Mouse (Mus musculus) megakaryocyte, embryonic 14.5 days (primary cell): ENCODE data around the gene Twist2.

Experiments
- FLI1 ChIP-seq: IDR thresholded peaks from 2 replicates; pipeline ENCODE4 v1.6.1; 2012; ENCODE audit warnings: low read length, inconsistent platforms, mixed read lengths
- GATA1 ChIP-seq: IDR thresholded peaks from 3 replicates; pipeline ENCODE4 v1.6.1; 2012; ENCODE audit warnings: mixed read lengths, low read length, inconsistent platforms, borderline replicate concordance

- TF ChIP-seq FLI1, result no peak
- no peak for TF ChIP-seq GATA1
Observed at GRCm38 (mm10) chr1:91844236-91844635, 43.0 kb downstream of the Twist2 start.
